In genomic region chr10:81136706-81137231, GRCm38 (mm10) we compare ENCODE assay signal across 9 mouse cellular contexts. TPM values are rescaled to one million over a fixed set of nuclear protein-coding genes. Genes with fewer than 3 reads are reported as not detected.
DNase-seq lines count a peak whose midpoint lies in the region; ATAC-seq lines count a peak whose summit lies in the region.
"Had no signal": no experiment of that assay in that cellular context is flagged by ENCODE, and none has a peak within 500 bp of the region (broad histone marks: within the 10 kb centered on the region; RNA-seq: fewer than 3 reads in every experiment).

No protein-coding gene starts in this region.

- H3K9me3 ChIP-seq in embryonic facial prominence, embryonic 12.5 days, result no peaks in the 10 kb centered on the region
- no peaks in the 10 kb centered on the region for H3K9me3 ChIP-seq in heart, embryonic 11.5 days (replicated peaks; ENCODE audit: control insufficient read depth, low read length)
- no peaks in the 10 kb centered on the region for H3K9me3 ChIP-seq in kidney, embryonic 15.5 days (replicated peaks)
- no peaks in the 10 kb centered on the region for H3K9me3 ChIP-seq in lung, embryonic 16.5 days (ENCODE audit: control insufficient read depth, low read length)

- under 1% methylated on average over 45 of the region's 50 CpGs for WGBS in embryonic facial prominence, embryonic 12.5 days
- WGBS in heart, embryonic 11.5 days (ENCODE audit: insufficient replicate concordance), result under 1% methylated on average over 40 of the region's 50 CpGs
- 2% methylated on average over 49 of the region's 50 CpGs for WGBS in kidney, embryonic 15.5 days
- 0% methylated on average over 36 of the region's 50 CpGs for WGBS in lung, embryonic 16.5 days

- peak; percentile 17 for ATAC-seq in CD4-positive, CD25-positive, alpha-beta regulatory T cell, adult 4 months
- ATAC-seq in embryonic facial prominence, embryonic 12.5 days (ENCODE audit: insufficient number of reproducible peaks, insufficient read depth, low FRiP score, low TSS enrichment), result peak; percentile 43
- ATAC-seq in heart, embryonic 11.5 days (replicated peaks; ENCODE audit: insufficient number of reproducible peaks, low FRiP score, low TSS enrichment), result peak; percentile 11
- peak; percentile 13 for ATAC-seq in kidney, embryonic 15.5 days (replicated peaks; ENCODE audit: low FRiP score)
- ATAC-seq in lung, embryonic 16.5 days (ENCODE audit: low read depth), result peak; percentile 31

- H3K4me1 ChIP-seq in embryonic facial prominence, embryonic 12.5 days, result peaks cover 54% of the 10 kb centered on the region
- H3K4me1 ChIP-seq in heart, embryonic 11.5 days (ENCODE audit: control insufficient read depth, insufficient read depth, low read length), result peaks cover 33% of the 10 kb centered on the region
- H3K4me1 ChIP-seq in kidney, embryonic 15.5 days, result peaks cover 60% of the 10 kb centered on the region
- peaks cover 49% of the 10 kb centered on the region for H3K4me1 ChIP-seq in lung, embryonic 16.5 days (replicated peaks; ENCODE audit: control insufficient read depth, insufficient read depth, low read length)

- H3K4me2 ChIP-seq in embryonic facial prominence, embryonic 12.5 days (replicated peaks), result peak overlapping the region; percentile 98
- peak overlapping the region; percentile 96 for H3K4me2 ChIP-seq in heart, embryonic 11.5 days
- peak overlapping the region; percentile 90 for H3K4me2 ChIP-seq in kidney, embryonic 15.5 days
- peak overlapping the region; percentile 99 for H3K4me2 ChIP-seq in lung, embryonic 16.5 days (ENCODE audit: low read depth, low read length)

- H3K36me3 ChIP-seq in embryonic facial prominence, embryonic 12.5 days, result no peaks in the 10 kb centered on the region
- no peaks in the 10 kb centered on the region for H3K36me3 ChIP-seq in heart, embryonic 11.5 days (ENCODE audit: control insufficient read depth, insufficient read depth, low read length)
- peaks cover 4% of the 10 kb centered on the region; the same call in 1 of the 2 replicates for H3K36me3 ChIP-seq in kidney, embryonic 15.5 days
- no peaks in the 10 kb centered on the region for H3K36me3 ChIP-seq in lung, embryonic 16.5 days (ENCODE audit: control insufficient read depth, insufficient read depth, low read length)

- H3K9ac ChIP-seq in embryonic facial prominence, embryonic 12.5 days, result peak overlapping the region; percentile 91
- peak overlapping the region; percentile 87 for H3K9ac ChIP-seq in heart, embryonic 11.5 days (ENCODE audit: low read depth, low read length)
- peak overlapping the region; percentile 97 for H3K9ac ChIP-seq in kidney, embryonic 15.5 days
- peak overlapping the region; percentile 97 for H3K9ac ChIP-seq in lung, embryonic 16.5 days (ENCODE audit: low read length)

- peak; percentile 78 for DNase-seq in adrenal gland, adult 18-20 months (ENCODE audit: low spot score in 2 of 2)
- peak; percentile 87 for DNase-seq in right cerebral cortex, postnatal 14 days
- peak; percentile 74 to 75 for DNase-seq in urinary bladder, postnatal 4 days (ENCODE audit: low spot score in 2 of 2)

- peaks cover 27% of the 10 kb centered on the region for H3K27me3 ChIP-seq in embryonic facial prominence, embryonic 12.5 days
- H3K27me3 ChIP-seq in heart, embryonic 11.5 days (ENCODE audit: control insufficient read depth, insufficient read depth, low read length), result peaks cover 15% of the 10 kb centered on the region
- peaks cover 15% of the 10 kb centered on the region for H3K27me3 ChIP-seq in kidney, embryonic 15.5 days
- peaks cover 8% of the 10 kb centered on the region; the same call in 1 of the 2 replicates for H3K27me3 ChIP-seq in lung, embryonic 16.5 days (ENCODE audit: control insufficient read depth, insufficient read depth, low read depth, low read length)

- peak overlapping the region; percentile 98 for H3K27ac ChIP-seq in embryonic facial prominence, embryonic 12.5 days
- H3K27ac ChIP-seq in heart, embryonic 11.5 days (ENCODE audit: low read depth, low read length), result peak overlapping the region; percentile 94
- peak overlapping the region; percentile 99 for H3K27ac ChIP-seq in kidney, embryonic 15.5 days
- H3K27ac ChIP-seq in lung, embryonic 16.5 days (ENCODE audit: low read length), result peak overlapping the region; percentile 99

- peak overlapping the region; percentile 64 for H3K4me3 ChIP-seq in embryonic facial prominence, embryonic 12.5 days
- peak overlapping the region; percentile 68 for H3K4me3 ChIP-seq in heart, embryonic 11.5 days (ENCODE audit: low read depth, low read length)
- H3K4me3 ChIP-seq in kidney, embryonic 15.5 days (replicated peaks), result peak overlapping the region; percentile 81
- H3K4me3 ChIP-seq in lung, embryonic 16.5 days (ENCODE audit: low read length), result peak overlapping the region; percentile 91

RNA-seq across cellular contexts. Expression of gene Zbtb7a, which starts 1.7 kb away (rescaled TPM):
- 10 to 100 TPM in 1 of 2 experiments, 1 to 10 TPM in 1; 6.5 to 11.3 TPM for polyA plus RNA-seq in CD4-positive, CD25-positive, alpha-beta regulatory T cell, adult 4 months (2017; shearing (Covaris generic))
- 10 to 100 TPM; 65.3 to 84.8 TPM for total RNA-seq in adrenal gland, adult 18-20 months (2021)
- 21.7 and 22.3 TPM in 2 replicates for polyA plus RNA-seq in embryonic facial prominence, embryonic 12.5 days (2016; fragmentation: Nextera tagmentation; extraction: Ambion mirVana)
- polyA plus RNA-seq in heart, embryonic 11.5 days (2014; fragmentation: Nextera tagmentation; extraction: Ambion mirVana), result 10.6 and 10.8 TPM in 2 replicates
- 25.6 and 26.6 TPM in 2 replicates for polyA plus RNA-seq in kidney, embryonic 15.5 days (2015; fragmentation: Nextera tagmentation; extraction: Ambion mirVana)
- polyA plus RNA-seq in lung, embryonic 16.5 days (2015; fragmentation: Nextera tagmentation; extraction: Ambion mirVana), result 31.5 and 31.6 TPM in 2 replicates

RNA-seq across cellular contexts. Expression of gene Pias4, which starts 31.0 kb away (rescaled TPM):
- polyA plus RNA-seq in CD4-positive, CD25-positive, alpha-beta regulatory T cell, adult 4 months (2017; shearing (Covaris generic)), result 10 to 100 TPM; 17.1 to 20.0 TPM
- 10 to 100 TPM; 27.3 to 29.7 TPM for total RNA-seq in adrenal gland, adult 18-20 months (2021)
- polyA plus RNA-seq in embryonic facial prominence, embryonic 12.5 days (2016; fragmentation: Nextera tagmentation; extraction: Ambion mirVana), result 57.5 and 62.0 TPM in 2 replicates
- 39.4 and 39.7 TPM in 2 replicates for polyA plus RNA-seq in heart, embryonic 11.5 days (2014; fragmentation: Nextera tagmentation; extraction: Ambion mirVana)
- 48.6 and 51.2 TPM in 2 replicates for polyA plus RNA-seq in kidney, embryonic 15.5 days (2015; fragmentation: Nextera tagmentation; extraction: Ambion mirVana)
- polyA plus RNA-seq in lung, embryonic 16.5 days (2015; fragmentation: Nextera tagmentation; extraction: Ambion mirVana), result 35.5 and 41.8 TPM in 2 replicates

RNA-seq across cellular contexts. Expression of gene Map2k2, which starts 31.1 kb away (rescaled TPM):
- polyA plus RNA-seq in CD4-positive, CD25-positive, alpha-beta regulatory T cell, adult 4 months (2017; shearing (Covaris generic)), result 10 to 100 TPM; 21.5 to 28.1 TPM
- total RNA-seq in adrenal gland, adult 18-20 months (2021), result 100 to 1,000 TPM; 165 to 179 TPM
- polyA plus RNA-seq in embryonic facial prominence, embryonic 12.5 days (2016; fragmentation: Nextera tagmentation; extraction: Ambion mirVana), result 230 and 238 TPM in 2 replicates
- 153 and 154 TPM in 2 replicates for polyA plus RNA-seq in heart, embryonic 11.5 days (2014; fragmentation: Nextera tagmentation; extraction: Ambion mirVana)
- 182 and 202 TPM in 2 replicates for polyA plus RNA-seq in kidney, embryonic 15.5 days (2015; fragmentation: Nextera tagmentation; extraction: Ambion mirVana)
- 144 and 151 TPM in 2 replicates for polyA plus RNA-seq in lung, embryonic 16.5 days (2015; fragmentation: Nextera tagmentation; extraction: Ambion mirVana)

RNA-seq across cellular contexts. Expression of gene Creb3l3, which starts 38.1 kb away (rescaled TPM):
- not detected for polyA plus RNA-seq in CD4-positive, CD25-positive, alpha-beta regulatory T cell, adult 4 months (2017; shearing (Covaris generic))
- 1 to 10 TPM in 1 of 2 experiments, under 1 TPM in 1; 0.93 to 1.3 TPM for total RNA-seq in adrenal gland, adult 18-20 months (2021)
- polyA plus RNA-seq in embryonic facial prominence, embryonic 12.5 days (2016; fragmentation: Nextera tagmentation; extraction: Ambion mirVana), result 0.31 and 0.69 TPM in 2 replicates
- 0.37 and 1.0 TPM in 2 replicates for polyA plus RNA-seq in heart, embryonic 11.5 days (2014; fragmentation: Nextera tagmentation; extraction: Ambion mirVana)
- 0.64 and 0.77 TPM in 2 replicates for polyA plus RNA-seq in kidney, embryonic 15.5 days (2015; fragmentation: Nextera tagmentation; extraction: Ambion mirVana)
- 0.34 and 1.0 TPM in 2 replicates for polyA plus RNA-seq in lung, embryonic 16.5 days (2015; fragmentation: Nextera tagmentation; extraction: Ambion mirVana)
- total RNA-seq: hematopoietic stem cell, adult 5-6 weeks had no signal

RNA-seq across cellular contexts. Expression of gene Eef2, which starts 39.7 kb away (rescaled TPM):
- 1,000 to 10,000 TPM in 1 of 2 experiments, 100 to 1,000 TPM in 1; 934 to 1,665 TPM for polyA plus RNA-seq in CD4-positive, CD25-positive, alpha-beta regulatory T cell, adult 4 months (2017; shearing (Covaris generic))
- total RNA-seq in adrenal gland, adult 18-20 months (2021), result 1,000 to 10,000 TPM; 1,443 to 1,598 TPM
- polyA plus RNA-seq in embryonic facial prominence, embryonic 12.5 days (2016; fragmentation: Nextera tagmentation; extraction: Ambion mirVana), result 552 and 562 TPM in 2 replicates
- 313 and 338 TPM in 2 replicates for polyA plus RNA-seq in heart, embryonic 11.5 days (2014; fragmentation: Nextera tagmentation; extraction: Ambion mirVana)
- 563 and 597 TPM in 2 replicates for polyA plus RNA-seq in kidney, embryonic 15.5 days (2015; fragmentation: Nextera tagmentation; extraction: Ambion mirVana)
- polyA plus RNA-seq in lung, embryonic 16.5 days (2015; fragmentation: Nextera tagmentation; extraction: Ambion mirVana), result 589 and 620 TPM in 2 replicates

Comparison
In these comparisons a context has a peak if more than half of its experiments do, and no peak if none do; other contexts are left out.
1. Peak in every context shown above with its lines: DNase-seq, ATAC-seq, H3K4me3 ChIP-seq and H3K27ac ChIP-seq.